Mouse (Mus musculus) cortical plate, adult 2 months (tissue): ENCODE data around the gene Als2cr12.
"Not testable (repeated sequence)": the region's sequence is repeated elsewhere in the genome, so short reads cannot be mapped to it uniquely, and the experiment has no call there.

ENCODE experiments used
- CTCF ChIP-seq: fragments of 200-500 bp; IDR thresholded peaks from 2 replicates; pipeline ENCODE4 v1.5.1; 2011; ENCODE audit warnings: mild to moderate bottlenecking, control low read depth, low read length; ENCODE audit not compliant: insufficient read depth; ENCODE audit errors: extremely low read depth
- POLR2A ChIP-seq: fragments of 200-500 bp; IDR thresholded peaks from 2 replicates; pipeline ENCODE4 v1.6.1; 2011; ENCODE audit warnings: mild to moderate bottlenecking, low read length, control low read depth; ENCODE audit not compliant: insufficient read depth; ENCODE audit errors: extremely low read depth

DNA sequence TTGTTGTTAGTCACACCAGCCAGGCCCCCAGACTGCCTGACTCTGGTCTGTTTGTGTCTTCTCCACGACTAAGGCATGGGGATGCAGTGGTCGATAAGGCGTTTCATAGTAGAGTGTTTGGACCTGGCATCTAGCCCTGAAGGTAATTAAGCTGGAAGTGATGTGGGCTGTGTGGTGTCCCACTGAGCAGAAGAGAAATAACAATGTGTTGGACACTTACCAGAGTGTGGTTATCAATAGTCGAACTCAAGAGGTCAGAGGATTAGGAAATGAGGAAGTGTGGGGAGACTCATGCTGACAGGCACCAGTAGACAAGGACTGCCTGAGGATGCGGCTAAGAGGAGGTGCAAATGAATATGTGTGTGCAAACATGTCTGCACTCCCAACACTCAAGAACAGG lies 17.4 kb downstream of the Als2cr12 start:
- TF ChIP-seq POLR2A, CTCF: not testable (repeated sequence)
